Mouse (Mus musculus) adrenal gland, adult 8-10 months (tissue): ENCODE measurements at regions not wholly inside any gene's neighbourhood (a gene's known extent, or its start where the extent isn't known, plus 50 kb on each side); places are given as distances from the start of the nearest gene placed in this dataset.

ENCODE experiments used
- DNase-seq: peaks from one replicate; pipeline ENCODE4 v3.0.0; 2022

GRCm38 (mm10) chr9:74342176-74342575 lies 232.0 kb downstream of the Wdr72 start:
- peak; percentile 78 for DNase-seq

DNA sequence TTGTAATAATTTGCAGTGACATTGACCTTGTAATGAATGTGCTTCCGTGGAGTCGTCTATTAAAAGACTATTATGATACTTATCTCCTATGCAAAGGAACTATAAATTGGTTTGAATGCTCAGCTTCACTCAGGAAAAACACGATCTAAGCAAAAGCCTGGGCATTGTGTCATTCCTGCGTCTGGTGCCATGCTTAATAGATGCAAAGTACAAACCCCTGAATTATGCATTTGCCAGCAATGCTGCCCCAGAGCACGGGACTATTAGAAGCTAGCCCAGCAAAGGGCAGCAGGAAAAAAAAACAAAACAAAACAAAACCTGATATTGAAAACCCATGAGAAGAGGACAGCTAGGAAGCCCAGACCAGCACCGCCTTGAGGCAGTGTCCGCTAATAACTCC lies 234.9 kb downstream of the Wdr72 start:
- DNase-seq: no peak

DNA sequence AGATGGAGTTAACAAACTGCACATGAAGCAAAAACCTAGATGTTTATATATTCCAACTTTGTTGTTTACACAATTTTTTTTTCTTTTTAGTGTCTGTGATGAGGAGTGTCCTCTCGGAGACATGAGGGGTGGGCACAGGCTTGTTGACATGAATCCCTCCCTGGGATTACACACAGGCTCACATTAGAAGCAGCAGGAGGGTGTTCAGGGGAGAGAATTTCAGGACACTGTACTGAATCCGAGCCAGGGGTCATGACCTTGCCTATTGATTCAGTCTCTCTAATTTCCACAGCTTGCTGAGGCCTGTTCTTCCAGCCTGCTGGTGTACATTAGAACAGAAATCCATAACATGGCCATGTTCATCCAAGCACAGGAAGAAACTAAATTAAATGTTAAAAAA lies 238.6 kb downstream of the Wdr72 start:
- no peak for DNase-seq

DNA sequence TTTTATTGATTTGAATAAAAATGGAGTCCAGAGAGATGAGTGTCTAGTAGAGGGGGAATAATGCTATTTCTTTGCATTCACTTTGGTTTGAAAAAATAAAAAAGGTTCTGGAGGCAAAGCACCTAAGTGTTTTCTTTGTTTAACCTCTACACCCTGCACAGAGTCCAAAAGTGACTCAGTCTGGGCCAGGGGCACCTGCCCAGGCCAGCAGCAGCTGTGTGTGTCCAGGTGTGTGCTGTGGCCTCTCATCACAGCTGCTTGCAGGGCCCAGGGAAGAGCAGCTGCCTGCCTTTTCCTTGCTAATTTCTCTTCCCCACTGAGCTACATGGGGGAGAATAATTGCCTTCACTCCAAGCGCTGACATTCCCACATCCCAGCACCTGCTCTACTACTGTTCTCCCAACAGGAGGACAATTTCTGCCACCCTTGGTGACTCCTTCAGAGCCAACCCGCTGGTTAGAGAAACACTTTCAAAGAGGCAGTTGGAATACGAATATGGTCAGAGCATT lies 255.8 kb downstream of the Wdr72 start:
- DNase-seq: no peak

GRCm38 (mm10) chr9:74376191-74376590 lies 266.0 kb downstream of the Wdr72 start:
- DNase-seq: no peak

DNA sequence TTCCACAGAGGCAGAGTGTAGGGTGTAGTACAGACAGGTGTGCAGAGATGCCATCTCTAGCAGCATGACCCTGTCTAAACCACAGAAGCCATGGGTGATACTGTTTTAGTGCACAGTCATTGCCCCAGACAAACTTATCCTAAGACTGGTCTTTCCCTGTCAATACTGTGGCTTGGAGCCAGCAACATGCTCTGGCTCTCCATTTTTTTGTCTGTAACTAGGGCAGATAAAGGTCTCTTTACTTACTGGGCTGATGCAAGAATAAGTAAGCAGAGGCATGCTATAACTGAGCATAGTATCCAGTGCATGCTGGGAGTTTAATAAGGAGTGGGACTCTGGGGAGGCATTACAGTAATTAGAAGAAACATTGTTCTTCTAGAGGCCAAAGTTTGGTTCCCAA lies 267.0 kb downstream of the Wdr72 start:
- no peak for DNase-seq

DNA sequence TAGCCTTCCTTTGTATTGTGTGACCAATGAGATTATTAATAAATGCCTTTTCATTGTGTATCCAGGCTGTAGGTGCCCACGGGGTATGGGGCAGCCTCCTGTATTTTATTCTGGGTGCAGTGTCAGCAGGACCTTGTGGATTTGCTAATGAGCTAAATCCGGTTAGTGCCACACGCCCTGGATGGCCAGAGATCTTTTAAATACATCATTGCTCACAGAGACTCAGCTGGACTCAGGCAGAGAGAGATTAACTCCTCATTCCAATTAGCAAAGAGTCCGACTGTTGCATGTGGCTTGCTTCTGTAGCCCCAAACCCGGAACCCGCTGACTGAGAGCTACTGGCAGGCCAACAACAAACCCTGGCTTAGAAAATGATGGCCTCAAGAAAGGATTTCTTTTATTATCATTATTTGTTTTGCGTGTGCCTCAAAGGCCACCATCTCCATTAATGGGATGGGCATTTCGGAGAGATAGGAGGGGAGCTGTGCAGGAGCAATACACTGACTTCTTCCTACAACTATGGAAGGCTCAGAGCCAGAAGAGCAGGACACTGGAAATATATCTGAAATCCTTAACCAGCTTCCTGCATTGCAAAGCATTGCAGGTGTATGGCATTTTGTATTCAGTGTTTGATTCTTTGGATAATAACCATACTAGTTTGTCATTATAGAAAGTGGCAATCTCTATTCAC lies 274.2 kb downstream of the Wdr72 start:
- DNase-seq: no peak

- DNase-seq: no peak
Measured at GRCm38 (mm10) chr9:74425594-74425993, 315.4 kb downstream of the Wdr72 start.

- DNase-seq: no peak
Measured at GRCm38 (mm10) chr9:74449981-74450380, 339.8 kb downstream of the Wdr72 start.

DNA sequence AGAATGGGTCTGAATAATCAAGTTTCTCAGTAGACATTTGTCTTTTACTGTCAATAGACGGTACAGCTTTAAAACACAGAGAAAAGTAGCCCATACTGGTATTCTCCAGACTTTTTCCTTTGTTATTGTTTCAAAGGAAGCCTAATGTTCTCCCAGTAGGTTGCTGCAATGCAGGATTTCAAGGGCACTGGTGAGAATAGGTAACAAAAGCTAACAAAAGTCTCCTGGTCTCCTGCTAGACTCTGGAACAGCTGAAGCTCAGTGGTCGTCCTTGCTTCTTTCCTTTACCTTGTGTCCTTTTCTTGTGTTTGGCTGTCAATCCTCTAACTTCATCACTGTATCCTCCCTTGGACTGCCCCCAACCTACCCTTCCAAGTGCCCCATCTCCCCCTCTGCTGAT lies 350.9 kb downstream of the Wdr72 start:
- no peak for DNase-seq

DNA sequence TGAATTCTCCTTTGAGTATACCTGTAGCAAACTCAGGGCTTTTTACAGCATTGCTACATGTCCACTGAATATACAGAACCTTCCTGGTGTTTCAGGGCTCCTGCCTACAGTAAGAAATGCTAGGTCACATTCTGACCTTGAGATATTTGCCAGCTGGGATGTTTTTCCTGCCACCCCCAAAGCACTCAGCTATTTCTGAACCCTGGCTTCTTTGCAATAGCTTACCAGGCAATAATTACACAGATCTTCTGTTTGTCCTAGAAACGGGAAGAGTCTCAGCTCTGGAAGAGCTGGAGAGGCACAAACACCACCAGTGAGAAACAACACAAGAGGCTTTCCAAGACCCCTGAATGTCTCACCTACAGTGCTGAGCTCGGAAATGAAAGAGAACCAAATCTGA lies 366.7 kb downstream of the Wdr72 start:
- DNase-seq: no peak

DNA sequence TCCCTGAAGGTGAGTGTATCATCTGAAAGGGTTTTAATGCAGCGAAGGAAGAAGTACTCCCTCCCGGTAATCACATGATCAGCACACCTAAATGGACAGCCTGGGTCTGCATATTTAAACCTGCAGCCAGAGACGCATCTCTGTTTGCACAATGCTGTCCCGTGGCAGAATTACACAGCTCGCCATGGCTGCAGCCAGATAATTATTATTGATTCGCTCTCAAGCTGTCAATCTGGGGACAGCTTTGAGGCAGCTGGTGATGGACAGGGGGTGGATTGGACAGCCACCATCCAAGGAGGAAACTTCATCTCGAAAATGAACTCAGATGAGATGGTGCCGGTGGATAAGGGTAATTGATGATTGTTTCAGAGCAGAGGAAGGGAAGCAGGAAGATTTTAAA lies 369.1 kb downstream of the Wdr72 start:
- DNase-seq: no peak

DNA sequence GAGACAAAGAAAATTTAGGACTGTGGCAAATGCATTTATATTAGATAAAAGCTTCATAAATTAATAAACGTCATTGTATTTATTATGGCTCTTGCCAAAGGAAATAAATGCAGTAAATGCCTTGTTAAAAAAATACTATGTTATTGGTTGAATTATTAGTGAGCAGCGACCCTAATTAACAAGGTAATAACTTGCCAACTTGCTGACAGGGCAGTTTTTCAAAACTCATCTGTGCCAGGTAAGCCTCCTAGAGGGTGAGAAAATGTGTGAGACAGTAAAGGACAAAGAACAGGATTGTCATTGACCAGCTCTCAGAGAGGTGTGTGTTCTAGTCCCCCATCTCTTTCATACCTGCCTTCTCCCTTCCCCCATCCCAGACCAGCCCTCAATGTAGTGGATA lies 347.8 kb upstream of the Onecut1 start:
- no peak for DNase-seq

DNA sequence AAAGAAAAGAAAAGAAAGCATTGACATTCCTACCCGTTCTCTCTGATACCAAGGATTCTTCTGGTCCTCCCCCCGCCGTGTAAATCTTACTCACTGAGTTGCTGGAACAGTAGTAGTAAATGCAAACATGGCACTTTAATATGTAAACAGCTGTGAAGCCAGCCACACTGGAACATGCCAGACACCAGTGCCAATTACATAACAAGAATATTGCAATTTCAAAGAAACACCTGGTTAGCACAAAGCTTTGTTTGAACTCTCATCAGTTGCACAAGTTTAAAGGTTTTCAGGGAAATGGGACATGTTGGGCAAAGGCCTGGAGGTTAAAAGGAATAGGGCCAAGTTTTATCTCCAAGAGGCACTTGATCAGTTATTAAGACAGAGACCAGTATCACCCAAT lies 333.2 kb upstream of the Onecut1 start:
- DNase-seq: no peak

DNA sequence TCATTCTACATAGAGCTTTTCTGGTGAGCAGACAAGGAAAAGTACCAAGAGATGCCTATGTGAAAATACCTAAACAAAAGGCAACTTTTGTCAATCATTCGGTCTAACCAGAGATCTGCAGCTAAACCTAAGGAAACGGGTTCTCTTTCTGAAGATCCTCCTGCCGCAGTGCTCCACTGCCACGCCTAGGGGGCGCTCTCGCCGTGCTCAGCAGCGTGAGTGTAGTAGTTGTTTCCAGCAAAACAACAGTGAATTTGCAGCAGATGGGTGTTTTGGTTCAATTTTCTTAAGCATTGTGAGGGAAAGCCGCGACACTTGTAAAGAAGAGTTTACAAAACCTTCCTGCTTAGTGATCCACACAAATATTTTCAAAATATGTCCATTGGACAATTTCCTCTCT lies 331.4 kb upstream of the Onecut1 start:
- DNase-seq: peak; percentile 6

GRCm38 (mm10) chr9:74530748-74531147 lies 331.0 kb upstream of the Onecut1 start:
- no peak for DNase-seq

DNA sequence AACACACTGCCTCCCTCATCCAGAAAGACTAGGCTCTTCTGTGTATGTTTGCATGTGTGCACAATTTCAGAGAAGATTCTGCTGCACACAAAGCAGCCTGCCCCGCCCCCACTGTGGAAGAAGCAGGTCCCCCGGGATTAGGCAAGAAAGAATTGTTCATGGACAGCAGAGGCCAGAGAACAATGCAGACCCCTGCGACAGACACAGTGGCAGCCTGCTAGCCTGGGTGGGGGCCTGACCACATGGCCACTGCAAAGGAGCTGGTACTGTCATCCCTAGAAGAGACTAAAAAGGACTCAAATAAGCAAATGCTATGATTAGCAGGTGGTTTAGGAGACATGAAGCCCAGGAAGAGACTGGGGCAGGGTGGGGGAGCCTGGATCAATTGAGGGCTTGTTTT lies 329.7 kb upstream of the Onecut1 start:
- DNase-seq: no peak

- DNase-seq: no peak
Measured at GRCm38 (mm10) chr9:74534976-74535375, 326.7 kb upstream of the Onecut1 start.

- no peak for DNase-seq
Measured at GRCm38 (mm10) chr9:74556116-74556515, 305.6 kb upstream of the Onecut1 start.

- DNase-seq: no peak
Measured at GRCm38 (mm10) chr9:74592757-74593156, 269.0 kb upstream of the Onecut1 start.

DNA sequence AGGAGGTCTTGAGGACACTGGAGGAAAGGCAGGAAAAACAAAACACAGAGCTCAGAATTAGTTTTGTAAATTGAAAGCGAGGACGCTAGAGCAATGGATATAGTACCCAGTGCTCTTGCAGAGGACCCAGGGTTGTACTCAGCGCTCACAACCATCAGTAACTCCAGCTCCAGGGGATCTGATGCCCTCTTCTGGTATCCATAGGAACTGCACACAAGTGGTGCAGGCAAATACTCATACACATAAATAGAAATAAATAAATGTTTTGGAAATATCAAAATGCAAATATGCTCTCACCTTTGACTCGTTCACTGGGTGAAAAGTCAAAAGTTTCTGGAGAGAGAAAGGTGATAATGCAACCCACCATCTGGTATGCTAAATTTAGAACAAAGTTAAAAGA lies 267.8 kb upstream of the Onecut1 start:
- DNase-seq: no peak

- no peak for DNase-seq
Measured at GRCm38 (mm10) chr9:74604415-74604814, 257.3 kb upstream of the Onecut1 start.

DNA sequence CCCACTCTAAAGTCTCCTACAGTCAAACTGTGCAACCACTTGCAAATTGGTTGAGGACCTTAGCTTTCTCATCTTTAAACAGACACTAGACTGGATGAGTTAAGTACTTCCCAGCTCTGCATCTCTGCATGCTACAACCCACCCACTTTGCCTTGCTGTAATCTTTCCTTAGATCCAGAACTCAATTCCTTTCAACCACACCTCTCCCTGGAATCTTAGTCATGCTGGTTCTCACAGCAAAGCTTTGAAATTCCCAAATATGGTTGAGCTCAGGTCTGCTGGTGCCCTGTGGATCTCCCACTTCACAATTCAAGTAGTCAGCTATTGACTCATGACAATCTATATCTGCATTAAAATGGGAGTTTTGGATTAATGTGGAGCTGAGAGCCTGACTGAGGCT lies 239.8 kb upstream of the Onecut1 start:
- no peak for DNase-seq

GRCm38 (mm10) chr9:74645394-74645793 lies 216.3 kb upstream of the Onecut1 start:
- DNase-seq: no peak

GRCm38 (mm10) chr9:74650036-74650435 lies 211.7 kb upstream of the Onecut1 start:
- DNase-seq: no peak
